Mouse (Mus musculus) forebrain, embryonic 13.5 days (tissue): ENCODE data around the gene Vmn1r55. TPM values are rescaled to one million over a fixed set of nuclear protein-coding genes. Genes with fewer than 3 reads are reported as not detected.
A peak's percentile ranks its signal among the peaks of the same experiment; 100 is the strongest.
"Not testable (repeated sequence)": the region's sequence is repeated elsewhere in the genome, so short reads cannot be mapped to it uniquely, and the experiment has no call there.

ENCODE experiments used
- ATAC-seq: fragments of 200-750 bp; cut with Nextera tagmentation; 2 replicates; pipeline ENCODE4 v1.8.0; 2017
- H3K27ac ChIP-seq: fragments of 300-500 bp; sonication (generic); 2 replicates; pipeline ENCODE4 v1.5.1; 2015; ENCODE audit warnings: inconsistent platforms, mild to moderate bottlenecking, moderate library complexity
- H3K27me3 ChIP-seq: fragments of 300-500 bp; sonication (generic); 2 replicates; pipeline ENCODE4 v1.6.1; 2015; ENCODE audit warnings: mild to moderate bottlenecking, inconsistent platforms
- H3K36me3 ChIP-seq: fragments of 300-500 bp; sonication (generic); 2 replicates; pipeline ENCODE4 v1.6.1; 2015; ENCODE audit warnings: mild to moderate bottlenecking, inconsistent platforms; ENCODE audit not compliant: poor library complexity, severe bottlenecking
- H3K4me1 ChIP-seq: fragments of 300-500 bp; sonication (generic); 2 replicates; pipeline ENCODE4 v1.6.1; 2015; ENCODE audit warnings: inconsistent platforms
- H3K4me2 ChIP-seq: fragments of 300-500 bp; sonication (generic); 2 replicates; pipeline ENCODE4 v1.6.1; 2015; ENCODE audit warnings: inconsistent platforms, mild to moderate bottlenecking, moderate library complexity
- H3K4me3 ChIP-seq: fragments of 300-500 bp; sonication (generic); 2 replicates; pipeline ENCODE4 v1.5.1; 2015; ENCODE audit warnings: mild to moderate bottlenecking, inconsistent platforms
- H3K9ac ChIP-seq: fragments of 300-500 bp; sonication (generic); 2 replicates; pipeline ENCODE4 v1.6.1; 2015; ENCODE audit warnings: mild to moderate bottlenecking, inconsistent platforms
- H3K9me3 ChIP-seq: fragments of 300-500 bp; sonication (generic); replicated peaks from 2 replicates; pipeline ENCODE4 v1.6.1; 2016; ENCODE audit warnings: inconsistent platforms
- WGBS: fragments of 180-500 bp; shearing (Covaris S2); methylation state at CpG from one replicate; pipeline ENCODE4 v1.1.7; 2015; 5-methylcytosine and 5-hydroxymethylcytosine counted together
- microRNA-seq: library from miRNA; unstranded; fragments of <30 nt; microRNA quantifications from one replicate; pipeline ENCODE4, GENCODE M21; 2016
- polyA plus RNA-seq: library from polyadenylated mRNA; unstranded; fragments of >200 nt; fragmentation: Nextera tagmentation; extraction: Ambion mirVana; gene quantifications from 2 replicates; pipeline ENCODE4 v1.2.1, GENCODE M21; 2015

The Vmn1r55 gene
- polyA plus RNA-seq, 1 experiment from 2014 or later, result not detected

GRCm38 (mm10) chr7:5080010-5080751 lies 69.3 kb downstream of the Vmn1r55 start, which contains the start of gene Epn1:
TSS of gene Epn1 (plus strand) at chr7:5080235.
- no peaks in the 10 kb centered on the region for H3K27me3 ChIP-seq
- H3K4me2 ChIP-seq, result peak within 1 kb of the TSS; percentile 93
- H3K9me3 ChIP-seq, result no peaks in the 10 kb centered on the region
- peaks cover 20% of the 10 kb centered on the region for H3K4me1 ChIP-seq
- H3K27ac ChIP-seq, result peak within 1 kb of the TSS; percentile 88
- peak within 1 kb of the TSS; percentile 98 for H3K4me3 ChIP-seq
- H3K36me3 ChIP-seq, result peaks cover 63% of the 10 kb centered on the region
- peak; percentile 98 for ATAC-seq
- WGBS, result 1% methylated on average over 40 of the region's 81 CpGs
- peak within 1 kb of the TSS; percentile 99 for H3K9ac ChIP-seq

GRCm38 (mm10) chr7:5079365-5080009 lies 70.0 kb downstream of the Vmn1r55 start:
- peak; percentile 14 for ATAC-seq
- H3K9me3 ChIP-seq, H3K27me3 ChIP-seq: not testable (repeated sequence)
- Histone ChIP-seq H3K4me2 (peak overlapping the region; percentile 93), H3K4me3 (peak overlapping the region; percentile 98), H3K9ac (peak overlapping the region; percentile 99; the same call in 1 of the 2 replicates), H3K36me3 (peaks cover 63% of the 10 kb centered on the region), H3K4me1 (peaks cover 20% of the 10 kb centered on the region), H3K27ac (peak overlapping the region; percentile 88)
- WGBS, result 46% methylated on average over 10 of the region's 13 CpGs

Small RNAs within 50 kb of the gene (microRNA-seq; reads per million reads assigned to microRNA genes)
- gene Gm26217, result not detected

Other genes starting within 250 kb of the Vmn1r55 start
- 0.26 and 0.45 TPM in 2 replicates for gene Gm36210, start 243.2 kb downstream of the Vmn1r55 start, polyA plus RNA-seq
- 4.3 and 4.5 TPM in 2 replicates for gene Zfp628, start 234.5 kb downstream of the Vmn1r55 start, polyA plus RNA-seq
- 21.2 and 24.9 TPM in 2 replicates for gene Nat14, start 227.6 kb downstream of the Vmn1r55 start, polyA plus RNA-seq
- gene Ssc5d, start 223.9 kb downstream of the Vmn1r55 start, polyA plus RNA-seq, result 0.23 and 0.30 TPM in 2 replicates
- gene Sbk2, start 185.3 kb downstream of the Vmn1r55 start, polyA plus RNA-seq, result not detected in 2 replicates
- gene Sbk3, start 178.5 kb downstream of the Vmn1r55 start, polyA plus RNA-seq, result 0.09 and 0.19 TPM in 2 replicates
- 51.2 and 56.5 TPM in 2 replicates for gene Zfp579, start 153.5 kb downstream of the Vmn1r55 start, polyA plus RNA-seq
- 9.1 and 10.4 TPM in 2 replicates for gene Zfp524, start 135.3 kb downstream of the Vmn1r55 start, polyA plus RNA-seq
- gene Fiz1, start 135.0 kb downstream of the Vmn1r55 start, polyA plus RNA-seq, result 46.6 and 51.2 TPM in 2 replicates
- 1.5 and 2.1 TPM in 2 replicates for gene Gm44973, start 134.2 kb downstream of the Vmn1r55 start, polyA plus RNA-seq
- 5.1 and 5.4 TPM in 2 replicates for gene Zfp865, start 129.3 kb downstream of the Vmn1r55 start, polyA plus RNA-seq
- gene Ccdc106, start 129.1 kb downstream of the Vmn1r55 start, polyA plus RNA-seq, result 17.0 and 19.7 TPM in 2 replicates
- not detected in 2 replicates for gene 4632433K11Rik, start 115.6 kb downstream of the Vmn1r55 start, polyA plus RNA-seq
- 5.6 and 8.4 TPM in 2 replicates for gene Zfp784, start 111.2 kb downstream of the Vmn1r55 start, polyA plus RNA-seq
- 45.3 and 45.6 TPM in 2 replicates for gene Zfp580, start 98.1 kb downstream of the Vmn1r55 start, polyA plus RNA-seq
- 149 and 152 TPM in 2 replicates for gene U2af2, start 87.5 kb downstream of the Vmn1r55 start, polyA plus RNA-seq
- gene Epn1, start 69.4 kb downstream of the Vmn1r55 start, polyA plus RNA-seq, result 60.5 and 68.9 TPM in 2 replicates
- not detected in 2 replicates for gene Rfpl4, start 32.7 kb downstream of the Vmn1r55 start, polyA plus RNA-seq
- 0.29 and 0.30 TPM in 2 replicates for gene Rasl2-9, start 23.7 kb downstream of the Vmn1r55 start, polyA plus RNA-seq
- gene Vmn1r56, start 47.1 kb upstream of the Vmn1r55 start, polyA plus RNA-seq, result not detected in 2 replicates
- not detected in 2 replicates for gene Vmn1r57, start 68.8 kb upstream of the Vmn1r55 start, polyA plus RNA-seq
- not detected in 2 replicates for gene Gm5065, start 200.9 kb upstream of the Vmn1r55 start, polyA plus RNA-seq
- not detected in 2 replicates for gene Nlrp2, start 201.4 kb upstream of the Vmn1r55 start, polyA plus RNA-seq